Mouse (Mus musculus) stomach, embryonic 16.5 days (tissue): ENCODE results near the gene Dock1. TPM values are rescaled to one million over a fixed set of nuclear protein-coding genes. Genes with fewer than 3 reads are reported as not detected.

ENCODE experiments used
- ATAC-seq: fragments of 200-750 bp; cut with Nextera tagmentation; 2 replicates; pipeline ENCODE4 v1.8.0; 2017; ENCODE audit warnings: moderate number of reproducible peaks, moderate TSS enrichment; ENCODE audit not compliant: insufficient read depth, low FRiP score
- H3K27ac ChIP-seq: fragments of 300-500 bp; sonication (generic); 2 replicates; pipeline ENCODE4 v1.5.1; 2014; ENCODE audit warnings: low read length
- H3K27me3 ChIP-seq: fragments of 300-500 bp; sonication (generic); 2 replicates; pipeline ENCODE4 v1.6.1; 2014; ENCODE audit warnings: low read length, control low read depth, mixed read lengths; ENCODE audit not compliant: control insufficient read depth, insufficient read depth
- H3K36me3 ChIP-seq: fragments of 300-500 bp; sonication (generic); 2 replicates; pipeline ENCODE4 v1.6.1; 2014; ENCODE audit warnings: low read length; ENCODE audit not compliant: control insufficient read depth, insufficient read depth
- H3K4me1 ChIP-seq: fragments of 300-500 bp; sonication (generic); 2 replicates; pipeline ENCODE4 v1.6.1; 2014; ENCODE audit warnings: low read length, control low read depth, mixed read lengths; ENCODE audit not compliant: control insufficient read depth, insufficient read depth
- H3K4me2 ChIP-seq: fragments of 300-500 bp; sonication (generic); 2 replicates; pipeline ENCODE4 v1.6.1; 2014; ENCODE audit warnings: low read depth, low read length, mixed read lengths
- H3K4me3 ChIP-seq: fragments of 300-500 bp; sonication (generic); replicated peaks from 2 replicates; pipeline ENCODE4 v1.5.1; 2014; ENCODE audit warnings: mild to moderate bottlenecking, low read length
- H3K9ac ChIP-seq: fragments of 300-500 bp; sonication (generic); 2 replicates; pipeline ENCODE4 v1.6.1; 2014; ENCODE audit warnings: low read length
- H3K9me3 ChIP-seq: fragments of 300-500 bp; sonication (generic); replicated peaks from 2 replicates; pipeline ENCODE4 v1.6.1; 2016; ENCODE audit warnings: low read length, control low read depth; ENCODE audit not compliant: control insufficient read depth
- WGBS: fragments of 180-500 bp; shearing (Covaris S2); extraction: QIAGEN DNeasy Blood & Tissue Kit; methylation state at CpG from one replicate; pipeline ENCODE4 v1.1.7; 2014; 5-methylcytosine and 5-hydroxymethylcytosine counted together
- polyA plus RNA-seq: library from polyadenylated mRNA; unstranded; fragments of >200 nt; fragmentation: Nextera tagmentation; extraction: Ambion mirVana; gene quantifications from 2 replicates; pipeline ENCODE4 v1.2.1, GENCODE M21; 2015

The Dock1 gene
- polyA plus RNA-seq, 1 experiment from 2014 or later: 31.3 TPM

DNA sequence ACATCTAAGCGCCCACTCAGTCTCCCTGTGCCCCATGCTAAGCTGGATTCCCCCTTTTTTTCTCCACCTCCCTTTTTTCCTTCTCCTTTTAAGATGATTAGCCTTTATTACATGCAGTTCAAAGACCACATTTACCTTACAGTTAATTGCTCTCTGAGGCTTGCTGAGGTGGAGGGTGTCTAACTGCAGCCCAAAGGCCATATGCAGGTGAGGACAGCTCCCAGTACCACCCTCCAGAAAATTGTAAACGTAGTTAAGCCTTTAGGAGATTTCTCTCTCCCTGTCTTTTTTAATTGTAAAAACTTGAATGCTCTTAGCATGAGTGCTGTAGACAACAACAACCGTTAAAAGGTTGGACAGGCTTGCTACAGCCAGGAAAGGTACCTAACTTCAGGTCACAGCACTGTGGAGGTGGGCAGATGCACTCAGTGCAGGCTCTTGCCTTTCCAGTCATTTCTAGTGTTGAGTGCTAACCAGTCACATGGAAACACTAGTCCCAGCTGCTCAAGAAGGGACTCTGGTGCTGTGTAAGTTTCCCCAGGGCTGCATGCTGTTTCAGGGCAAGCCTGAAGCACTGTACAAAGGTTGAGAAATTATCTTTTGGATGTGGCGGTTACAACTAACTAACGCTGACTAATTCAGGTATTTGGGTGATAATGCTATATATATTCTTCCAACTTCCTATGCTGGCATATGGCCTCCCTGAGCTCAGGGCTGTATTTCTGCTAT is 56.2 kb downstream of the Dock1 start:
- no peak overlapping the region for H3K27ac ChIP-seq

GRCm38 (mm10) chr7:134729348-134729747 is 58.9 kb downstream of the Dock1 start:
- Histone ChIP-seq H3K27ac (no peak overlapping the region), H3K9me3 (no peaks in the 10 kb centered on the region), H3K27me3 (no peaks in the 10 kb centered on the region), H3K4me2 (no peak overlapping the region), H3K4me3 (no peak overlapping the region), H3K9ac (no peak overlapping the region), H3K36me3 (no peaks in the 10 kb centered on the region), H3K4me1 (peaks cover 15% of the 10 kb centered on the region; the same call in 1 of the 2 replicates)
- no peak for ATAC-seq

More for the DNA sequence above, 56.2 kb downstream of the Dock1 start:
- WGBS: 85% methylated on average over 5 of the region's 5 CpGs
- Histone ChIP-seq H3K36me3 (no peaks in the 10 kb centered on the region), H3K4me3 (no peak overlapping the region), H3K27me3 (no peaks in the 10 kb centered on the region), H3K9ac (no peak overlapping the region), H3K4me1 (peaks cover 21% of the 10 kb centered on the region; the same call in 1 of the 2 replicates), H3K9me3 (no peaks in the 10 kb centered on the region), H3K4me2 (no peak overlapping the region)
- no peak for ATAC-seq

GRCm38 (mm10) chr7:134730406-134731126 is 60.1 kb downstream of the Dock1 start:
- Histone ChIP-seq H3K36me3 (no peaks in the 10 kb centered on the region), H3K27me3 (no peaks in the 10 kb centered on the region), H3K9me3 (no peaks in the 10 kb centered on the region), H3K4me1 (0 out of 2 replicates have a peak, but pooled peaks cover 4% of the 10 kb centered on the region), H3K9ac (no peak overlapping the region), H3K27ac (no peak overlapping the region), H3K4me3 (no peak overlapping the region), H3K4me2 (no peak overlapping the region)
- WGBS: 89% methylated on average over 3 of the region's 3 CpGs
- no peak for ATAC-seq

DNA sequence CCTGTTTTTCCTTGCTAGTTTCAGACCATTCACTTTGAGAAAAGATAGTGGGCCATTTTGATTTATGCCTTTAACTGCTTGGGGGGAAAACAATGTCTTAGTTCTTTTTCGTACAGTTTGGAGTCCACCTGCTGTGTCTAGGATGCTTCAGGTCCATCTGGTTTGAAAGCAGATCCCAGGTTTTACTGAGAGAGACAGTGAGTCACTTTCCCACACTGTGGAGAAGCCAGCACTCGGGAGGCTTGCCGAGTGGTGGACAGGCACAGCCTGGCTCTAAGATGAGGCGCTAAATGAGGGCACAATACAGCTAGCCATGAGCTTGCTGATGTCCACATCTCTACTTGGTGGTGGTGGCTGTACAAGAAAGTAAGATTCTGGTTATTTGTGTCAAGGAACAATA is 76.6 kb downstream of the Dock1 start:
- H3K4me3 ChIP-seq: no peak overlapping the region
- no peak overlapping the region for H3K9ac ChIP-seq
- H3K4me2 ChIP-seq: no peak overlapping the region
- no peaks in the 10 kb centered on the region for H3K27me3 ChIP-seq
- no peaks in the 10 kb centered on the region for H3K9me3 ChIP-seq
- peaks cover 22% of the 10 kb centered on the region for H3K36me3 ChIP-seq
- ATAC-seq: no peak
- no peaks in the 10 kb centered on the region for H3K4me1 ChIP-seq
- 92% methylated on average over 4 of the region's 4 CpGs for WGBS
- no peak overlapping the region for H3K27ac ChIP-seq

- Histone ChIP-seq H3K4me3 (no peak overlapping the region), H3K27me3 (no peaks in the 10 kb centered on the region), H3K27ac (no peak overlapping the region), H3K36me3 (peaks cover 22% of the 10 kb centered on the region), H3K9me3 (no peaks in the 10 kb centered on the region), H3K9ac (no peak overlapping the region), H3K4me1 (no peaks in the 10 kb centered on the region), H3K4me2 (no peak overlapping the region)
- ATAC-seq: no peak
- 87% methylated on average over 3 of the region's 3 CpGs for WGBS
Observed at GRCm38 (mm10) chr7:134748376-134748775, 77.9 kb downstream of the Dock1 start.

DNA sequence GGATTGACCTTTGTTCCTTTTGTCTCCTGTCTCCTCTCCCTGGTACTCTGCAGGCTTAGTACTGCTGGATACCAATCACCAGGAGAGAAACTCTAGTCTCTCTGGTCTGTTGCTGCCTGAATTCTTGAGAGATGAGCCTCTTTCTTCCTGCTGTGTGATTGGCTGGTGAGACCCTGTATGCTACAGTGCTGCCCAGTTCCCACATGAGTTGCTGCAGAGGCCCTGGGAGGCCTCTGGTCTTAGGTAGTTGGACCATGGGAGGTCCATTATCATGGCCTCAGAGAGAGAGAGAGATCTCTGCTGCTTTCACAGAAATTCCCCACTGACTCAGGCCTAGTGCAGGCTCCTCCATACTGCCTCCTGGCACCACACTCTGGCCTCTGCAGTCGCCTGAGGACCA is 79.2 kb downstream of the Dock1 start:
- Histone ChIP-seq H3K4me2 (no peak overlapping the region), H3K9me3 (no peaks in the 10 kb centered on the region), H3K36me3 (peaks cover 27% of the 10 kb centered on the region), H3K4me1 (no peaks in the 10 kb centered on the region), H3K27ac (no peak overlapping the region), H3K9ac (no peak overlapping the region), H3K27me3 (no peaks in the 10 kb centered on the region), H3K4me3 (no peak overlapping the region)
- WGBS: 89% methylated on average over 1 of the region's 1 CpGs
- no peak for ATAC-seq

DNA sequence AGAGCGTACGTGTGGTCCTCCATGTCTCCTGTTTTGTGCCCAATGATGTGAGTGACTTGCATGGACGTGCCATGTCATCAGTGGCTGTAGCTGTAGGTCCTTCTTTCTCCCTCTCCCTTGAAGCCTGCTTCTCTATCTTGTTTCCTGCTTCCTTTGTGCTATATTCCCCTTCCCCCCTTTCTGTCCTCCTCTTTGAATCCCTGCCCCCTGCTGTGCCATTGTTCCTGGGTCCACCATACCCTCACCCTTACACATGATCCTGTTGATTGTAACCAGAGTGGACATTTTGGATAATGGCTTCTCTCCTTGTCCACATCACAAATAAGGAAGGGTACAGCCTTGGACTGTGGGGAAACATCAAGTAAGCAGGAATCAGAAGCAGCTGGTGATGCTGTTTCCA is 81.0 kb downstream of the Dock1 start:
- WGBS: 94% methylated on average over 3 of the region's 3 CpGs
- H3K9ac ChIP-seq: no peak overlapping the region
- no peaks in the 10 kb centered on the region for H3K27me3 ChIP-seq
- H3K27ac ChIP-seq: no peak overlapping the region
- no peaks in the 10 kb centered on the region for H3K4me1 ChIP-seq
- no peak overlapping the region for H3K4me2 ChIP-seq
- H3K9me3 ChIP-seq: no peaks in the 10 kb centered on the region
- H3K36me3 ChIP-seq: peaks cover 25% of the 10 kb centered on the region
- ATAC-seq: no peak
- no peak overlapping the region for H3K4me3 ChIP-seq

DNA sequence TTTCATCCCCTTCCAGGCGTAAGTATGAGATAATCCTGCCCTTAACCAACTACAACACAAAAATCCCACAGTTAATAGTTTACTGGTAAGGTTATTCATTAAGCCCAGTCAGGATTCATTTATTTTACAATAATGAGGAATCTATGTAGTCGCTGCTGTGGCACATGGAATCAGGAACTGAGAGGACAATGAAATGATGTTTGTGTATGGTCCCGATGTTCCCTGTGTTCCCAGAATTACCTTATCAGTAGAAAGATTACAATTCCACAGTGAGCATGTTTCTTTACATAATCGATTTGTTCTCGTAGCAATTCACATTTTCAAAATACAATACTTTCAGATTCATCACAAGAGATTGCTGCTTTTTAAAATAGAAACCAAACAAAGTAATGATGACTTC is 83.0 kb downstream of the Dock1 start:
- H3K9ac ChIP-seq: no peak overlapping the region
- 43% methylated on average over 5 of the region's 5 CpGs for WGBS
- no peaks in the 10 kb centered on the region for H3K27me3 ChIP-seq
- H3K9me3 ChIP-seq: no peaks in the 10 kb centered on the region
- no peak overlapping the region for H3K4me3 ChIP-seq
- H3K27ac ChIP-seq: no peak overlapping the region
- no peak overlapping the region for H3K4me2 ChIP-seq
- peaks cover 11% of the 10 kb centered on the region for H3K36me3 ChIP-seq
- no peaks in the 10 kb centered on the region for H3K4me1 ChIP-seq
- no peak for ATAC-seq

- Histone ChIP-seq H3K36me3 (peaks cover 8% of the 10 kb centered on the region), H3K27me3 (no peaks in the 10 kb centered on the region), H3K27ac (no peak overlapping the region), H3K4me3 (no peak overlapping the region), H3K4me1 (no peaks in the 10 kb centered on the region), H3K4me2 (no peak overlapping the region), H3K9me3 (no peaks in the 10 kb centered on the region), H3K9ac (no peak overlapping the region)
- 84% methylated on average over 7 of the region's 7 CpGs for WGBS
- no peak for ATAC-seq
Observed at GRCm38 (mm10) chr7:134757605-134758004, 87.2 kb downstream of the Dock1 start.
